Mouse (Mus musculus): Measurements from ENCODE around the gene Sh3pxd2a. TPM values are rescaled to one million over a fixed set of nuclear protein-coding genes. Genes with fewer than 3 reads are reported as not detected.

Gene Sh3pxd2a
- 10 to 100 TPM; 33.9 to 35.9 TPM for total RNA-seq (2021)

DNA sequence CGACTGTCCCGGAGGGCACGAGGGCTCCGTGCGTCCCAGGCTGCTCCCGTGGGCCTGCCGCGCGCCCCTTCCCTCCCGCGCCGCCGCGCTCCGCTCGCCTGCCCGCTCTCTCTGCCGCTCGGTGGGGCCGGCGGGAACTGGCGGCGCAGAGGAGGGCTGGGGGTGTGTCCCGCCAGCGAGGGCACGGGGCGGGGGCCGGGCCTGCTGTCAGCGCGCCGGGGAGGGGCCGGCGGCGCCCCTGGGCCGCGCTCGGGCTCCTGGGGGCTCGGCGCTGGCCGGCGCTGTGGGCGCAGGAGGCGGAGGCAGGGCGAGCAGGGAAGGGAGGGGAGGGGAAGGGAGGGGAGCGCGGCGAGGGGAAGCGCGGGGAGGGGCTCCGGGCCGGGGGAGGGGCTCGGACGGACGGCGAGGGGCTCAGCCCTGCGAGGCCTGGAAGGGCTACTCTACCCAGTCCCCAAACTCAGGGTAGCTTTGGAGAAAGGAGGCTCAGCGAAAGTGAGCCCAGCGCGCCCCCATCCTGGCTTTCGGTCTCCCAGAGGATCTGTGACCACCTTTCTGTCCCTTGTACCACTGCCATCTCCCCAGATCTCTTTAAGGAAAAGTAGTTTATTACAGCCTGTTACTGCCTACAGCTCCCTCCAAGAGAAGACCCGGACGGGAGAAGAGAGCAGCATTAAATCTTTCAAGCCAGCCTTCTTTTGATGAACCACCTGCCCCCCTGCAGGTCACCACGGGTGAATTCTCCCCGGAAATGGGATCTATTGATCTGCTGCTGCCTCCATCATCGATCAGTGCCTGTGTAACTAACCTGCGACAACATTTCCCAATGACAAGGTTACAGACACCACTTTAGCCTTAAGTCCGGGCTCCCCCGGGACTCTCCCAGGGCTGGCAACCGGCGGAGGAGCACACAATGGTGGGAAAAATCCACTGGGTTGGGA is at the start of gene Sh3pxd2a:
Sh3pxd2a (minus strand) TSS at position 98 of the 938 bp plus-strand sequence.
- intact Hi-C loops (cut with DNase I) = loop anchor here (1.0 to 2.0 kb wide), 2 partner anchors 81 to 108 kb away; no protein-coding TSS in a partner anchor
- peak in 1 of 2 experiments; percentile 28 for DNase-seq (ENCODE audit: low spot score in 2 of 2)

DNA sequence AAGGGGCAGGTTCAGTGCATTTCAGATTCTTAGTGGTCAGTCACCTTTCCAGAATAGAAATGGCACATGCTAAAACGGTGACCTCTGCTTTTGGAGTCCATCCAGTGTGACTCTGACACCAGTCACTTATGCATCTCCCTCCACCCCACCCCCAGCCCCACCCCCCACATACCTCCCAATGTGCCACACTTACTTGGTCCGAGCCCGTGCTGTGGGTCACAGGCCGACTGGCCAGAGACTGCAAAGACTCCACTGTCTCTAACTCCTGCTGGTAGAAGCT is 49.4 kb upstream of the Sh3pxd2a start:
- DNase-seq (ENCODE audit: low spot score in 2 of 2) = no peak
- intact Hi-C loops (cut with DNase I) = no loop called here

DNA sequence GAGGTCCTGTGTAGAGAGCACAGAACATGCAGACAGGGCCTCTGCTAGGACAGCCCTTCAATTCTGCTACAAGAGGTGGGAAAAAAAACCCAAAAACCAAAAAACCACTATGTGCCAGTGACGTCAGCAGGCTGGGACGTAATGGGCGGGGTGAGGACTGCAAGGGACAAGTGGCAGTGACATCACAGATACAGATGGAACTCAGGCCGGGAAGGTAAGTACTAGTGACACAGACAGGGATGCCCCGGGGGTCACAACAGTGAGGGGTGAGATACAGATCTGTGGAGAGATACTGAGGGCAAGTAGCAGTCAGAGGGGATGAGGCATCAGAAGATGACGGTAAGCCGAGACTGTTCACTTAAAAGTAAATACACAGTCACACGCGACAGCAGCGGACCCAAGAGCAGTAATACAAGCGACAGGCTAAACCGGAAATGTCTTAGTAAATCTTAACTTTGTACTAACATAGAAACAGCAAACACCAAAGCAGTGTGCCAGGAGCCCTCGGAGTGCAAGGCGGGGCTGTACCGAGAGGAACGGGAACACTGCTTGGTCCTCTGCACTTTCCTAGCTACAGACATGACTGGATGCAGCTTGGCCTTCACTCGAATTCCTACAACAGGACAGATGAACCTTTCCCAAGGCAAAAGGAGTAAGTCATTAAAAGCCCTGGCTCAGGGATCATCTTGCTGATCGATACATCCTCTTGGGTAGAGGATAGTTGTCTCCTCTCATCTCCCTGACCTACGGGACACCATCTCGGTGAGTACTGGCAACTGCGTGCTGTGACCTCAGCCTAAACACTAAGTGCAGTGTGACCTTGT is 48.8 kb upstream of the Sh3pxd2a start:
- DNase-seq (ENCODE audit: low spot score in 2 of 2) = no peak
- intact Hi-C loops (cut with DNase I) = no loop called here

DNA sequence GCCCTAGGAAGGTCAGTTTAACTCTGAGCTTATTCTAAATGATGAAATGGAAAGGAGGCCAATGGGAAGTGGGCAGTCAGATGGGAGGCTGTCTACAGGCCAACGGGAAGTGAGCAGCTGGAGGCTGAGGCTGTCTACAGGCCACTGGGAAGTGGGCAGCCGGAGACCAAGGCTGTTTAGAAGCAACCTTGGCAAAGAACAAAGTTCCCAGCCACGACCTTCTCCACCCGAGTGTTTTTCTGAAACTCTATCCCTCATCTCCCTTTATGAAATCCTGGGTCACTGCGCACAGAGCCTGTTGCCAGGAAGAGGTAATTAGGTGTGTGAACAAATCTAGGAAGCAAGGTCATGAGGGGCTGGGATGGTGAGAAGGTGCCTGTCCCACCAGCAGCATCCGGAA is 47.8 kb upstream of the Sh3pxd2a start:
- DNase-seq (ENCODE audit: low spot score in 2 of 2) = no peak
- intact Hi-C loops (cut with DNase I) = no loop called here

DNA sequence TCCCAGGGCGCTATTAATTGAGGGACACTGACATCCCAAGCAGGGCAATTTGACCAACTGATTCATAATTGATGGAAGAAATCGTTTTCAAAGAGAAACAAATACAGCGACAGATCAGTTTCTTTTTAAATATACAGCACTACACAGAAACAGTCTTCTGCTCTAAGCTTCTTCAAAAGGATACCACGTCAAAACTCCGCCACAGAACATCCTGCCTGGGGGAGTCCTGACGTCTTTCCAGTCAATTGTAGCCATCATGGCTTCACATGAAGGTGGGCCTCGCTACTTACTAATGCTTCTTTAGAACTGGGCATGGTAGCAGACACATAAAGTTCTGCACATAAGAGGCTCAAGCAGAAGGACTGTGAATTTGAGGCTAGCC is 47.1 kb upstream of the Sh3pxd2a start:
- no peak for DNase-seq (ENCODE audit: low spot score in 2 of 2)
- intact Hi-C loops (cut with DNase I) = no loop called here

GRCm38 (mm10) chr19:47510473-47511293 is 46.5 kb upstream of the Sh3pxd2a start:
- DNase-seq (ENCODE audit: low spot score in 2 of 2) = peak in 1 of 2 experiments; percentile 30
- intact Hi-C loops (cut with DNase I) = no loop called here

GRCm38 (mm10) chr19:47510135-47510472 is 45.9 kb upstream of the Sh3pxd2a start:
- intact Hi-C loops (cut with DNase I) = no loop called here
- DNase-seq (ENCODE audit: low spot score in 2 of 2) = no peak

DNA sequence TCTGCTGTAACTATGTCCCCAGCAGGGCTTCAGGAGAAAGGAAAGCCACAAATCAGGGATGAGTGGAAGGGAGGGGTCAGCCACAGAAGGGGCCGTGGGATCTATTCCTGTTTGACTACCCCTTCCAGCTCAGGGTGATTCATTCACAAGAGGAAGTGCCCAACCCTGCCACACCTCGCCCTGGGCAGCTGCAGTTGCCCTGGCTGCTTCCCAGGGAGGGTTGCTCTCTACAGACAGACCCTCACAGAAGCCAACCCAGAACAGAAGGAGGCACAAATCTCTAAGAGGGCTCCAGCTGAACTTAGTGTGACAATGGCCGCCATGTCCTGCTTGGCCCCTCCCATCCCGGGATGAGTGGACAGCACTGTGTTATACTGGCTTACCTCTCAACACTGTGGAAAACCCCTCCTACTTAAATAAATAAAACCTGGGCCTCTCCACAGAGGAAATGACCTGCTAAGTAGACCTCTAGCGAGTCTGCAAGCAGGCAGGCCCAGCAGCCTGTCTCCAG is 44.6 kb upstream of the Sh3pxd2a start:
- no peak for DNase-seq (ENCODE audit: low spot score in 2 of 2)
- intact Hi-C loops (cut with DNase I) = loop anchor here (5.0 to 10.0 kb wide), 3 partner anchors 118 to 426 kb away; partner anchors contain the start of gene Cfap58

- intact Hi-C loops (cut with DNase I) = loop anchor here (5.0 to 10.0 kb wide), 3 partner anchors 119 to 427 kb away; partner anchors contain the start of gene Cfap58
- DNase-seq (ENCODE audit: low spot score in 2 of 2) = no peak
Measured at GRCm38 (mm10) chr19:47508191-47508590, 44.0 kb upstream of the Sh3pxd2a start.

DNA sequence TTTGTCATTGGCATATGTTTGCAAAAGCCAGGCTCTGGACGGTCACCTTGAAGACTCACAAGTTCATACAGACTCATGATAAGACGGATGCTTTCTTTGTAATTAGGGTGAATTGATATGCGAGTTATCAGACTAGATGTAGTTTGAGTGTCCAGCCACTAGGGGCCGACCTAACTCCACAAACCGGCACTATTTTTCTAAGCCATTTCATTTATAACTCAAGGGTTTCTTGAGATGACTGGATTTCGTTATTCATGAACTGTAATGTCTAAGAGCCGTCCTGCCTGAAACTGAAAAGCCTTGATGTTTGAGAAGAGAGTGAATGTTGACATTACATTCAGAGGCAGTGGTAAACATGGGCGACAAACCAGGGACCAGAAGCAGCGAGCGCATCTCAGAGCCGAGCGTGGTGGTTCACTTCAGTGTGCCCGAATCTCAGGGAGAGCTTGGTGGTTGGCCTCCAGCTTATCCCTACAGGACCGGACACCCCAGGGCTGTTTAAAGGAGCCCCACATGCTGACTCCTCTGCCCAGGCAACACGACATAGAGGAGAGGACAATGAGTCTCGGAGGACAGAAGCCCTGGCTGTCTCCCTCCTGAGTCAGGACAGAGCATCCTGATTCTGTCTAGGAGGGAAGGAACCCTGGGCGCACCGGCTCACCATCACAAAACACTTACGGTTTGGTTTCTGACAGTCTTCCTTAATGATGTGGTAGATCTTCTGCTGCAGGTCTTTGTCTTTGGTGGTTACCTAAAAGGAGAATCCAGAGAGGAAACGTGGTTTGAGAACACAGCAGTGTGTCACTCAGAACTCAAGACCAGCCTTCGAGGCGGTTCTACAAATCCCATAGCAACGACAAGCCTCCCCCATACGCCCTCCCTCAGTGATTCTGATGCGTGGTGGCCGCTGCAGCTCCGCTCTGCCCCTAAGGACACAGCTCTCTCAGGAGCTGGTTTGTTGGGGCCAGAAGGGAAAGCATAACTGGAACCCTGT is 43.2 kb upstream of the Sh3pxd2a start:
- intact Hi-C loops (cut with DNase I) = loop anchor here (2.0 to 10.0 kb wide), 6 partner anchors 71 to 427 kb away; partner anchors contain the start of genes Cfap58, Sfr1 and Slk
- DNase-seq (ENCODE audit: low spot score in 2 of 2) = peak; percentile 74 to 82

DNA sequence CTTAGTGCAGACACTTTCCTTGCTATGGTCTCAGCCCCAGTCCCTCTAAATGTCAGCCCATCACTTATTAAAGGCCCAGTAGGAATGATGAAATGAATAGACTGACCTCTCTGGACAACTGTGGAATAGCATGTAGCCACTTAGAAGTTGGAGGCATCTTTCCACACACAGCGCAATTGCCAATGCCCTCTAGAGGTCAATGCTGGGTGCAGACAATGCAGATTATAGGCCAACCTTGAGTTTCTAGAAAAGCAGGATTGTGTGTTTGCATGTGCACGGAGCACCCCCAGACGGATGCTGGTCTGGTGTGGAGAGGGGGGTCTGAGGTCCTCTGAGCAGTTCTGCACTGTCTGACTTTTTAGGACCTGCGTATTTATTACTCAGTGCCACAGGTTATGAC is 39.4 kb upstream of the Sh3pxd2a start:
- no peak for DNase-seq (ENCODE audit: low spot score in 2 of 2)
- intact Hi-C loops (cut with DNase I) = loop anchor here (10.0 kb wide), 1 partner anchor 431 kb away; the partner anchor contains the start of gene Cfap58

DNA sequence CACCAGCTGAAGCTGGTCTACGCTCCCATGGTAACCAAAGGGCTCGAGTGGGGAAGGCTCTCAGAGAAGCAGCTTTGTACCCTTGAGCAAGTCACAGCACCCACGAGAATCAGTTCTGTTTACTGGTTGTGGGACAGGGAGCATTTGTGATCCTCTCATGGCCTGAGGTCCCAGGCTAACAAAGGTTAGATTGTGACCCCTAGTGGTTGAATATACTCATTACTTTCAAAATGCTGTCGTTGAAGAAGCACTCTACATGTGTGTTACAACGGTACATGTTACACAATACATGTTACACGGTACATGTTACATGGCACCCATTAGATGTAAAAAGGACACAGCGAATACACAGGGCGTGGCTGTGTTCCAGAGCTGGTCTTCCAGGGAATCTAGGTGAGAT is 38.4 kb upstream of the Sh3pxd2a start:
- intact Hi-C loops (cut with DNase I) = loop anchor here (1.0 to 10.0 kb wide), 2 partner anchors 145 to 432 kb away; partner anchors contain the start of gene Cfap58
- DNase-seq (ENCODE audit: low spot score in 2 of 2) = no peak

DNA sequence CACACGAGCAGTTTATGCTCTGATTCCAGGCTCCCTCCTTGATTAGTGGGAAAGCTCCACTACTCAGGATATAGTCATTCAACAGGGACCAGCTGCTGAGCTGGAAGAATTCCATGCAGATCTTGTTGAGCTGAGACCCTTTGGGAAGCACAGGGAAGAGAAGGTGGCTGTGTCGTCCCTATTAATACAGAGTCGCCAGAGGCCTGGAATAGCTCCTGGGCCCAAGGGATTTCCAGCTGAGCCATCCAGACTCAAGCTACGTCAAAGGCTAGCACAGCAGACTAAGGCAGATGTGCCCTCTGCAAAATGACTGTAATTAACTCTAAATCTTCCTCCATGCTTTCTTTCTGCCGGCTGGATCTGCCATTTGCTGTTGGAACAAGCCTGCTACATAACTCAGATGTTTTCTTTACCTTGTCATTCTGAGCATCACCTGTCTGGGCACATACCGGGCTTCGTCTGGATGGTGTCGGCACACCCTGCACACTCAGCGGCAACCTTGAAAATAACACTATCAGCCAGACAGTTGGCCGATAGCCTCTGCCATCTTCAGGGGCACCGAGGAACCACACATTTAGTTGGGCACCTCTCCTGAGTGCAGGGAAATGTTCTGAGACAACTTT is 36.3 kb upstream of the Sh3pxd2a start:
- intact Hi-C loops (cut with DNase I) = loop anchor here (10.0 kb wide), 1 partner anchor 434 kb away; the partner anchor contains the start of gene Cfap58

DNA sequence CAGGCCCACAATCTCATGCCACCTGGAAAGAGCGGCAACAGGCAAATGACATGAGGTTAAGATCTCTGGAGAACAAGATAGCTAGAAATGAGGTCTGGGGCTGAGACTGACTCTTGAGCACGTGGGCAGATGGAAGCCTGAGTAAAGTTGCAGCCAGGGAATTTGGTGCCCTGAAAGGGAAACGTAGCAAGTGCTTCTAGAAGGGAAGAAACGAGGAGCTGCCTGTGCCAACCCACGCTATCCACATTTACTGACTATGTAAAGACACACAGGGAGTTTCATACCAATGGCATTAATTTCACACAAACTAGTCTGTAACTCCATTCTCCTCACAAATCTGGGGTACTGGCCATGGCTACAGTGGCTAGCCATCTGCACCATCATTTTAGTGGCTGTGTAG is 35.6 kb upstream of the Sh3pxd2a start:
- peak in 1 of 2 experiments; percentile 39 for DNase-seq (ENCODE audit: low spot score in 2 of 2)
- intact Hi-C loops (cut with DNase I) = loop anchor here (10.0 kb wide), 1 partner anchor 435 kb away; the partner anchor contains the start of gene Cfap58

More for the DNA sequence above, 36.3 kb upstream of the Sh3pxd2a start:
- no peak for DNase-seq (ENCODE audit: low spot score in 2 of 2)

DNA sequence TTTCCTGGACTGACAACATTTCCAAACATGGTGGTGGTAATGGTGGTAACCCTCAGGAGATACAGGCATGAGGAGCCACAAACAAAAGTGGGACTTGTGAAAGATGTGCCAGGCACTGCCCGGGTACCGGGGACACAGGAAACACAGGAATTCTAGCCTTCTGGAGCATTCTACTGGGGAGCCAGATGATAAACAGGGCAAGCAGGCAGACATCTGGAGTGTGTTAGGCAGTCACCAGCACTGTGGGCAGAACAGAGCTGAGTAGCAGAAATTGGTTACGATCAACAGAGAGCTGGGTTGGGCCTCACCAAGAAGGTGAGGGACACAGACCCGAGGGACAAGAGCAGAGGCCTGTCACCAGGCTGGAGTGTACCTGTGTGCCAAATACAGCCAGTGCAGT is 34.7 kb upstream of the Sh3pxd2a start:
- no peak for DNase-seq (ENCODE audit: low spot score in 2 of 2)
- intact Hi-C loops (cut with DNase I) = no loop called here

DNA sequence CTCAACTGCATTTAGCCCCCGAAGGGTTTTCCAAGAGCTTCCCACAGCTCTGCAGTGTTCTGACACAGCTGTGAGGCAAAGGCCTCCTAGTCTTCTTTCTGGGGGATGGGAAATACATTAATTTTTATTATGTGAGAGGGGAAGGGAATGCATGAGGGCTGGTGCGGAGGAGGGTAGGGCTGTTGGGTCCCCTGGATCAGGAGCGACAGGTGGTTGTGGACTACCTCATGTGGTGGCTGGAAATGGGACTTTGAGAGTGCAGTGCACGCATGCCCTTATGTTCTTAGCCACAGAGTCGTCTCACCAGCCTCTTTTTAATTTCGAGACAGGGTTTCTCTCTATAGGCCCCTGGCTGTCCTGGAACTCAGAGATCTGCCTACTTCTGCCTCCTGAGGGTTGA is 33.5 kb upstream of the Sh3pxd2a start:
- DNase-seq (ENCODE audit: low spot score in 2 of 2) = no peak
- intact Hi-C loops (cut with DNase I) = no loop called here

DNA sequence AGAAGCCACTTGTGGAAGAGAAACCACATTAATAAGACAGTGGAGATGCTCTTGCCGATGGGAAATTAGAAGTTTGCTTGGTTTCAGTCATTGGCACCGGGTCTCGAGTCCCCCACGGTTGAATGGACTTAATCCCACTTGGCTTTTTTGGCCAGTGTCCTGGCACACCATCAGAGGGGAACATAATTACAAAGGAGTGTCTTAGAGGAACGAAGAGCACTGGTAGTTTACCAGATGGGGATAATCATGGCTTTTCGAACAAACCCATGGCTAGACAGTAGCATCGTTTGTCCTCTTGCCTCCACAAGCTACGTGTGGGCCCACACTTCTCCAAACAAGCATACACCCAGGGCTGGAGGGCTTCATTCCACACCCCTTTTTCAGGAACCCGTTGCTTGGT is 33.1 kb upstream of the Sh3pxd2a start:
- intact Hi-C loops (cut with DNase I) = no loop called here
- DNase-seq (ENCODE audit: low spot score in 2 of 2) = no peak
